Mouse (Mus musculus): ENCODE measurements around the gene Wdr5.

Wdr5 gene

DNA sequence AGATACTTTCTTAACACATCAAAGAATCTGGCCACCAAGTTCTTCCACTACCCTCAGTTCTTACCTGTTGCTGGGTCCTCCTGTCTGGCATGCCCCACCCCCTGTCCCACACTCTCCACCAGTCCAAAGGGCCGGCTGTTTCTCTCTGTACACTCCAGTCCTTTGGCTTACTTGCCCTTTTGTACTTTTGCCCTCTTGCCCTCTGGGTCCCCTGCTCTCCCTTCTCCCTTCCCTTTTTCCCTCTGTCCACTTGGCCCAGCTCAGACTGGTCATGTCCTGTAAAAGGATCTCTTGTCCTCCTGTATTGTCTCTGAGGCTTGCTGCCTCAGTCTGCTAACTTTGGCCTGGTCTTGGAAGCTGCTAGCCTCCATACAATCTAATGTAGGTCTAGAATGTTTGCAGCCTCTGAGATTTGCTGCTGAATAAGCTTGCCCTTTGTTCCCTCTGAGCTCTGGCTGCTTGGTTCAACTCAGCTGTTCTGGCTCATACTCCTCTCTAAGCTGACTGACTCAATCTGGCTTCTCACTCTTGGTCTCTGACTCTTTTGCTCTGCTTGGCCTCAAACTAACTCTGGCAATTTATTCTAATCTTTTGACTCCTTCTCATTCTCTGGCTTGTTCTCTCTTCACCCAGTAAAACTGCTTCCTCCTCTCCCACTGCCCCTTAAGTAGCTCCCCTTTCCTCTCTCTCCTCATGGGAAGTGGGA is 33.9 kb downstream of the Wdr5 start:
- no peak for DNase-seq (ENCODE audit: low read depth, low spot score)

DNA sequence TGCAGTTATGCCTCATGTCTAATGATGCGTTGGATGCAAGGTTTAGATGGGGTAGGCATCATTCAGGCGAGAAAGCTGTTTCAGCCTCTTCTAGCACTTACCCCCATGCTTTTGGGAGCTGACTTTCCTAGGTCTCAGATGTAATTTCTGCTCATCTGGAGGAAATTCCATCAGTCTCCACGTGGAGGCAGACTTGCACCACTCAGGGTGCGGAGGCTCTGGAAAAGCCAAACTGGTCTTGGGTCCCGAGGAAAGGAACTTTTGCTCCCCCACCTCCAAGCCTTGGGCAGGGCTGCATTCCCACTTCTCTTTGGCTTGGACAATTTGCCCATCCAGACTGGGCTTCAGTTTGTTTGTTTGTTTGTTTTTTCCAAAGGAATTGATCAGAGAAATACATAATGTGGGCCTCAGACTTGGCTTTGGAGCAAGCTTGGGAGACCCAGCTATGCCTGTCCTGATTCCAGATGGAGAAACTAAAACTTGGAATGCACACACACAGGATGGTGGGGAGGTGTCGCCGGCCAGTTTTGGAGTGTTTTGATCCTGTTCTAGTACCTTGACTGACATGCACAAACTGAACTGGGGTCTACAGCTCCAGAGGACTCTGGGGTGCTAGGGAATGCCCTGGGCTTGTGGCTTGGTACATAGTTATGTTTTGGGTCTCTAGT is 37.8 kb downstream of the Wdr5 start:
- DNase-seq (ENCODE audit: low read depth, low spot score): peak; percentile 86

DNA sequence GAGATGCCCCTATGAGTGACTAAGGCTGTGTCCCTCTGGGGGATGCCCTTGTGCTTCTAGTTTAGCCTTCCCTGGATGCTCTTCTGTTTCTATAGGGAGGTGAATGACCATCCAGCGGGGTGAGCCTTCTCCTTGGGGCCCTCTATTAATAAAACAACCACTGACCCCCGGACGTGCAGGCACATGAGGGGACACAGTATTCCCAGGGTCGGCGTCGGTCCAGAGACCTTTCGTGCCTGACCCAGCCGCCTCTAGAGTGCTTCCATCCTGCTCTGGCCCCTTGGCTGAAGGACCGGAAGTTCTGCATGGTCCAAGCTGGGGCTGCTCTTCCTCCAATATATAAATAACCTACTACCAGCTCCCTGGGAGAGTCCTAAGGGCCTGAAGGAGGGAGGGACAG is 39.4 kb downstream of the Wdr5 start:
- no peak for DNase-seq (ENCODE audit: low read depth, low spot score)

DNA sequence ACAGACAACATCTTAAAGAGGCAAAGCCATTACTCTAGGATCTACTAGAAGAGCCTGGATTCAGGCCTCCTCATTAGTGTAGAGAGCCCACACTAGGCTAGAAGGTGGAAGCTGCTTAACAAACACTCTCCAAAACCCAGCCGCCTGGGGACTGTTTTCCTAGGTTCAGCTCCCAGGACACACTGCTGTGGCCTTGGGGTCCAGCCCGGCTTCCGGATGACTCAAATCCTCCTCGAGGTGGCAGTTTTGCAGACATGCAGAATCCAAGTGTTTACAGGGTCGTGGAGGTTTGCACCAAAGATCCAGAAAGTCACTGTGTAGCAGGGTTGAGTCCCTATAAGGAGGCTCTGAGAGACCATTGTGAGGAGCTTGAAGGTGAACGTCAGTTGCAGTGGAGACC is 42.0 kb downstream of the Wdr5 start:
- no peak for DNase-seq (ENCODE audit: low read depth, low spot score)

DNA sequence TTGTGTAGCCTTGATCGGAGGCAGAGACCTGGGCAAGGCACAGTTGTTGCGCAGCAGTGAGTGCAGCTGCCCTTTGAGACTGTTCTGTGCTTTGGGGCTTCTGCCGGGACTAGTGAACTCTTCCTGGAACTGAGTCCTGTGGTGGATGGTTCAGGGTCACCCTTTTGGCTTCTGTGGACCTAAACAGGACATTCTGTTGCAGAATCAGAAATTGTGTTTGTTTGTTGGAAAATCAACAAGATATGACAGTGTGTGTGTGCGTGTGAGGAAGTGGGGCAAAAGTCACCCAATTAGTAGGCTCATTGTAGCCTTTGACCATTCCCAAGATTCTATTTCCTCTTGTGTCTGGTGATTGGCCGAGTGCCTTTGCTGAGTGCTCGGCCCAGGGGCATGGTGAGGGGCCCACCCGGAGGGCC is 45.8 kb downstream of the Wdr5 start:
- no peak for DNase-seq (ENCODE audit: low read depth, low spot score)

DNA sequence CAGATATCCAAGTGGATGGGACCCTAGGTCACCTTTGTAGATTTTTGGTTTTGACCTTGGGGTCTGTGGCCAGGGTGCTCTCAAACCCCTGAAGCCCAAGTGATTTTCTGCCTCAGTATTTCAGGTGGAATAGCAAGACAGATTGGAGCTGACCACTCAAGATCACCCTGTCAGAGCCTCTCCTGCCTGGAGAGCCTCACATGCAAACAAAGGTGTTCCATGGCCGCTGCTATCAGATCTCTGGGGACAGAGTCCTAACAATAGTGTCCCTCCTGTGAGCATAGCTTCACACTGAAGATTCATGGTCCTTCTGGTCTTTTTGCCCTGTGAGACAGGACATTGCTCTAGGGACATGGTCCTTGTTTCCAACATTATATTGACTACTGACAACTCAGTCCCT is 46.2 kb downstream of the Wdr5 start:
- no peak for DNase-seq (ENCODE audit: low read depth, low spot score)

DNA sequence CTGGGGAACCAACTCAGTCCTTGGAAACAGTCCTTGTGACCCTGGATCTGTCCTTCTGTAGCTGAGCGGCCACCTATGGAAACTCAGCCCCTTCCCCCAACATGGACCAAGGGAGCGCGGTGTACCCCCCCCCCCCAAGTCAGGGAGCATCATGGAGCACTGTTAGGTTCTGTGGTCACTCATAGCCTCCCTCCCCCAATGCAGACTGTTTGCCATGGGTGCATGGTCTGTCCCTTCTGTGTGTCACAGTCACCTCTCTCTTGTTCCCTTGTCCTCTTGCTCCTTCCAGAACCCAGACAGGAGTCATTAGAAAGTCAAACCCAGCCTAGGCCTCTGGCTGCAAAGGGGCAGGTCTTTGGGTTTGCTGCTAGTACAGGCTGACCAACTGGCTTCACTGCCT is 46.9 kb downstream of the Wdr5 start:
- no peak for DNase-seq (ENCODE audit: low read depth, low spot score)

DNA sequence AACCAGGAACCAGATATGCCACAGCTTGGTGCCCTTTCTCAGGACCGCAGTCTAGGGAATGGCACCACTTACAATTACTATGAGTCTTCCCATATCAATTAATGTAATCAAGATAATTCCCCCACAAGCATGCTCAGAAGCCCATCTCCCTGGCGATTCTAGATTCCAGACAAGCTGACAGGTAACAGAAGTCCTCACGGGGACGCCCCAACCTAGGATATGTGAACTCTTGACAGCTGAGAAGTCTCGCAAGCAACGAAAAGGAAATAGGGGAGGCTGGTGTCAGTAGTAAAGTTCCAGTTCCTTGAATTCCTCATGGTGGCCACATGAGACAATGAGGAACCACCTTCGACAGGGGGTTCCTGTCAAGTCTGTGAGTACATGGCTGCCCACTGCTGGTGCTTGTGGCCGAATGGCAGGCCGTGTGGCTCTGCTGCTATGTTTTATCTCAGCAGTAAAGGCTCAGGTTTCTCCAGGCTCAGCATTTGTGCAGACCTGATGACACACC is 48.7 kb downstream of the Wdr5 start:
- DNase-seq (ENCODE audit: low read depth, low spot score): no peak

DNA sequence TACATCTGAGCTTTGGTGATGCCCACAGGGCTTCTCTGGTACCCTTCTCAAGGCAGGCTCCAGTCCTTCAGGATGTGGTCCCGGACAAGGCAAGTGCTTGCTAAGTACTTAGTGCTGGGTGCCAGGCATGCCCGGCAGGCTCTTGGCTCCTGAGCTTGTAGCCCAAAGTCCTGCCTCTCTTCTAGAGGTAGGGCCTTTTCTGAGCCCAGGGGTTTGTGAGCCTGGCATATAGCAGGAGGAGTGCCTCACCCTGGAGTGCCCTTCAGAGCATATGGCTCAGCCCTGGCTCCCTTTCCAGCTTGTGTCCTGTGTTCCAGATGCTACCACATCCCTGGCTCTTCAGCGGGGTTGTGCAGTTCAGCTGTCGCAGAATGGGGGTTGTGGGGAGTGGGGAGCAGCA is 49.7 kb downstream of the Wdr5 start:
- no peak for DNase-seq (ENCODE audit: low read depth, low spot score)

DNA sequence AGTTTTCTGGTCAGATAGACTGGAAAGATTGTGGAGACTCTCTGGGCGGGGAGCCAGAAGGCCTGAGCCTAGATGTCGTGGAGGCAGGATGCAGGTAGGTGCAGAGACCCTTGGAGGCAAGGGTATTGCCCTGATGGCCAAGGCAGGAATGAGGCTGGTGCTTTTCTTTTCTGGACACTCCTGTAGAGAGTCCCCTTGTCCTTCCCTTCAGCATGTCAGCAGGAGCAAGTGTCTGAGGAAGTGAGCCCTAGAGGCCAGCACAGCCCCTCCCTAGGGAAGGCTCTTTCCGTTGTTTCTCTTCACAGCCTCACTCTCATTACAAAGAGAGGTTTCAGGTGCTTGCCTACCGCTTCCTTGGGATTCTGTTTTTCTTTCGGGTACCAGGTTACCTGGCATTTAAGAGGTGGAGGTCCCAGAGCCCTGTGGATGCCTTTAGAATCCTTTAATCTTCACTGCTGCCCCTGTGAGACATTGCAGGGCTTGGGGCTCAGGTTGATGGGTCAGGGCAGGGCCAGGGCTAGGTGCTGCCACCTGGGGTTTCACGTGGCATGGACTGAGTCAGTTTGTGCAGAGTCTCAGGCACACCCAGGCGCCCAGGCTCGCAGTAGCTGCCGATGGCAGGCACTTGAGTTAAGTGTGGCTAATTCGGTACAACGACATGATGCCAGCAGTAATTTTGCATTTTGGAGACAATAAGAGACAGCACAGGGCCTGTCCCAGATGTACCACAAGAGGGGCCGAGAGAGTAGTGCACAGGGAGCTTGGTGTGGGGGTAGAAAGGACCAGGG is 50.6 kb downstream of the Wdr5 start:
- no peak for DNase-seq (ENCODE audit: low read depth, low spot score)

DNA sequence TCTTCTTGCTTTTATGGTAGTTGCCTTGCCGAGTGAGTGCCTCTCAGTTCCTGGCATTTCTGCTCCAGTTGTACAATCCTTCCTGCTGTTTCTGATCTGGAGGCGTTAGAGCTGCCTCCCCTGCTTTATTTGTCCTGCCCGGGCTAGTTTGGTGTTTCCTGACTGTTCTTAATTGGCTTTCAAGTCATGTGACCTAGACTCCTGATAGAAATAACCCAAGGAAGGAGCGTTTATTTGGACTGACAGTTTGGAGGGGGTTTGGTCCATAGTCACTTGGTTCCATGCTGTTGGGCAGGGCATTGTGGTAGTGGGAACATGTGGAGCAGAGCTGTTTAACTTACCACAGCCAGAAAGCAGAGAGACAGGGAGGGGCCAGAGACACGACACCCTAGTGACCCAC is 55.9 kb downstream of the Wdr5 start:
- DNase-seq (ENCODE audit: low read depth, low spot score): no peak

DNA sequence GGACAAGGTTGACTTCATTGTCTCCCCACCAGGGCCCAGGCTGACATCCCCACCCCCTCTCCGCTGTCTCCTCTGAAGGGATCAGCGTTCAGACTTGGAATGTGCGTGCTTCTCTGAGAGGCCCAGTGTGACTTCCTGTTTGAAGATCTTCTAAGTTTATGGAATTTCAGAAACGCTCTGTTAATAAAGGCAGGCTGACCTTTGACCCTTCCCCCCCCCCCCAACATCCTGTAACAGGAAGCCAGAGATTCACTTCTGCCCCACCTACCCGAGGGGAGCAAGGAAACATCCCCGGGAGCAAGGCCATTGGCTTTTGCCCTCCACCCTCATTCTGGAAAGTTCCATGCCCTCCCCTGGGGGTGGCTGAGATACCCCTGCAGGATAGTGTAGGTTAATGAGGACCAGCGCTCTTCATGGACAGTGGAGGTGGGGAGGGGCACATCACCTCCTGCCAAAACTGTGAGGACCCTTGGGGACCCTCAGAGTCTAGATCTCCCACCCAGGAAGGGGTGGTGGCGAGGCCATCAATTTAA is 57.4 kb downstream of the Wdr5 start:
- no peak for DNase-seq (ENCODE audit: low read depth, low spot score)

DNA sequence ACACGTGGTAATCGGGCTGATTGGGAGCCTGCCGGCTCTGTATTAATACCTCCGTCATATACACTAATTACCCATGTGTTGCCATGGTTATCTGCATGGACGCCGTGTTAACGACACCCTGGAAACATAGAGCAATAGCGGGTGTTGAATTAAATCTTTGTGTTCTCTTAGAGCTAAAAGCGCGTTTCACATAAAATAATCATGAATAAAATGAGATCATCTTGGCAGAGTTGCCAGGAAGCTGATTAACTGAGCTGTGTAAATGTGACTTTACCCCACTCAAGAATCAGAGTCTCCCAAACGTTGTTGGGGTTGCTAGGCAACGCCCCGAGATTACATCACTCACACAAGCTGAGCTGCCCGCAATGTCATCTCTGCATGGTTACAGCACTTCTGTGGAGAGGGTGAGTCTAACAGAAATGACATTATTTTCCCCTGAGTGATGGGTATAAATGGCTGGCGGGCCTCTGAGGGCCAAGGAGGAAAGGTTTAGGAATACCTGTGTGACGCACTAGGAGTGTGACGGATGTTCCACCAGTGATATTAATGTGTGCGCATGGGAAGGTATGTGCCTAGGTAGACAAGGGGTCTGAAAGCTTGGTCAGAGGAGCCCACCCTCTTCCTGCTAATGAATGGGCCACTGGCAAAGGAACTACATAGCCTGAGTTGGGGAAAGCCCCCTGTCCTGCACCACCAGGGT is 58.1 kb downstream of the Wdr5 start:
- DNase-seq (ENCODE audit: low read depth, low spot score): peak; percentile 51

DNA sequence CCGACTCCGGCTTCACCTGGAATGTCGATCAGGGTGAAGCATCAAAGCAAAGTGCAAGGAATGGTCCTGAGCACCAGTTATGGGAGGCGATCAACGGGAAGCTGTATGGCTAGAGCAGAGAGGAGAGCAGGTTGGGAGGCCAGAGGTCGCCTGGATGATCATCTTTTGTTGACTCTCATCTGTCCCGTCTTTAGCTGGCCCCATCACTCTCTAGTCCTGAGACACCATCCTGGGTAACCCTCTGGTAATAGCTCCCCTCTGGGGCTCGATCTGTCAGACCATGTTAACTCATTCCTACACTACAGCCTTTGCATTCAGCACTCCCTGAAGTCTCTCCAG is 58.6 kb downstream of the Wdr5 start:
- no peak for DNase-seq (ENCODE audit: low read depth, low spot score)

DNA sequence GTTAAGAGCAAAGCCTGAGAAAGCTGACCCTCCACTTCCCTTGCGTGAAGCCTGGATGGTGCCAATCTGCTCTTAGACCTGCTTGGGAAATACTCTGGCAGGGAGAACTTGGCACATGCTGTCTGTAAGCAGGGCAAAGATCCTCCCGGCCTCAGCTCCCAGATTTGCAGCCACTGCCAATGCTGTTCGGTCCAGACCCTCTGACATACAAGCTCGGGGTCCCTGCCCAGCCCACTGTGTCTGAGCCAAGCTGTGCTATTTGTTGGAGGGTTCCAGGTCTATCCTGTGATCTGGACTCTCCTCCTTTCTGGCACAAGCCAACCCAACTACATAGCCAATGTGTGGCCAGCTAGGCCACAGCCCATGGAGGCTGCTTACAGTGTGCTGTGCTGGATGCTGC is 61.5 kb downstream of the Wdr5 start:
- DNase-seq (ENCODE audit: low read depth, low spot score): no peak

DNA sequence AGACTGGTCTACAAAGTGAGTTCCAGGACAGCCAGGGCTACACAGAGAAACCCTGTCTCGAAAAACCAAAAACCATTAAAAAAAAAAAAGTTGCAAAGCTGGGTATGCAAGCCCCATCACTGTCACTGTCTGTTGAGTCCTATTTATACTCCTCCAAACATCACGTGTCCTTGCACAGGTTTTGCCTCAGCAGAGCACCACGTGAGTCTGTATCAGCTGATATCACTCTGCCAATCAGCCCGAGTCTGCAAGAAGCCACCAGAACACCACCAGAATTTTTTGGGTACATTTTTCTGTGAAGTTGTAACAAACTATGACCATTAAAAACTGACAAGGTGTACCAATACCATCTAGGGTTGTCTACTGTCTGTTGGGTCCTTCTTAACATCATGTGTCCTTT is 63.6 kb downstream of the Wdr5 start:
- no peak for DNase-seq (ENCODE audit: low read depth, low spot score)

DNA sequence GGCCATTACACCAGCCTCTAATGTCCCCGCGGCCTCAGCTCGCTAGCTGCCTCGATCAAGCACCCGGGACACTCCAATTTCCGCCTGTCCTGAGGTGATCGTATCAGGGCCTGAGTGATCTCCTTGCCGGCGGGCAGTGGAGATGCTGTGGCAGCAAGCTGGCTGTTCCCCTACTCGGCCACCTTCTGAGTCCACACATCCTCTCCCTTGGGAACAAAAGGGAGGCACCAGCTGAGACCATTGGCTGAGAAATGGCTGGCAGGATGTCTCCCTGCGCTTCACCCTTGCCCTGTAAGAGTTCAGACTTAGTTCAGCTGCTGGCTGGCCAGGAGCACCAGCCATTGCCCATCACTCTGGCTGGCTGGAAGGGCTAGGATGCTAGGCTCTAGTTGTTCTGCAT is 67.2 kb downstream of the Wdr5 start:
- no peak for DNase-seq (ENCODE audit: low read depth, low spot score)

DNA sequence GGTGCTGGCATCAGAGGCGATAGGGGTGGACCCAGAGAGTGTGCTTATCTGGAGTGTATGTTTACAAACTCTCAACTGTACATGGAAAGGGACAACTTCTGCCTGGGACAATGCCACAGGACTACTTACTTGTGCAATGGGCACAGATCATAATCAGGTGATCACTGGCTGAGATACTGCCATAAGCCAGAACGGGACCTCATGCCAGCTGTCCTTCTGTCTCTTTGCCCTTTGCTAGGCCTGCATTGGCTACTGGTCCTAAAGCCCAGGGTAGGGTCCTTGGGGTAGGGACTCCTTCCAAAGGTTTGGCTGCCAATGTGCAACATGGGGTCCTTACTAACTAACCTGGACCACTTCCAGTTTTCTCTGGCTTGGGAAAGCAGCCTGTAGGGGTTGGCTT is 68.1 kb downstream of the Wdr5 start:
- DNase-seq (ENCODE audit: low read depth, low spot score): no peak

DNA sequence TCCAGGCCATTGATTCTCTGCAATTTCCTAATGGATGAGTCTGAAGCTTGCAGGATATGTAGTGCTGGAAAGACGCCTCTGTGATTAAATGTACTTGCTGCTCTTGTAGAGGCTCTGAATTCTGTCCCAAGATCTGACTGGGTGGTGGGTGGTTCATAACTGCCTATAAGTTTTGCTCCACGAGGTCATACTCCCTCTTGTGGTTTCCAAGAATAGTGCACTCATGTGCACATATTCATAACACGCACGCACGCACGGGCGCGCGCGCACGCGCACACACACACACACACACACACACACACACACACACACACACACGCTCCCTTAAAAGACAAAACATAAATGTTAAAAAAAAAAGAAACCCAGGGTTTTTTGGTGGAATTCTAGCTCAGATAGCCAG is 69.6 kb downstream of the Wdr5 start:
- DNase-seq (ENCODE audit: low read depth, low spot score): no peak
